Mouse (Mus musculus): ENCODE data around the gene Tnfsf11.

The Tnfsf11 gene

DNA sequence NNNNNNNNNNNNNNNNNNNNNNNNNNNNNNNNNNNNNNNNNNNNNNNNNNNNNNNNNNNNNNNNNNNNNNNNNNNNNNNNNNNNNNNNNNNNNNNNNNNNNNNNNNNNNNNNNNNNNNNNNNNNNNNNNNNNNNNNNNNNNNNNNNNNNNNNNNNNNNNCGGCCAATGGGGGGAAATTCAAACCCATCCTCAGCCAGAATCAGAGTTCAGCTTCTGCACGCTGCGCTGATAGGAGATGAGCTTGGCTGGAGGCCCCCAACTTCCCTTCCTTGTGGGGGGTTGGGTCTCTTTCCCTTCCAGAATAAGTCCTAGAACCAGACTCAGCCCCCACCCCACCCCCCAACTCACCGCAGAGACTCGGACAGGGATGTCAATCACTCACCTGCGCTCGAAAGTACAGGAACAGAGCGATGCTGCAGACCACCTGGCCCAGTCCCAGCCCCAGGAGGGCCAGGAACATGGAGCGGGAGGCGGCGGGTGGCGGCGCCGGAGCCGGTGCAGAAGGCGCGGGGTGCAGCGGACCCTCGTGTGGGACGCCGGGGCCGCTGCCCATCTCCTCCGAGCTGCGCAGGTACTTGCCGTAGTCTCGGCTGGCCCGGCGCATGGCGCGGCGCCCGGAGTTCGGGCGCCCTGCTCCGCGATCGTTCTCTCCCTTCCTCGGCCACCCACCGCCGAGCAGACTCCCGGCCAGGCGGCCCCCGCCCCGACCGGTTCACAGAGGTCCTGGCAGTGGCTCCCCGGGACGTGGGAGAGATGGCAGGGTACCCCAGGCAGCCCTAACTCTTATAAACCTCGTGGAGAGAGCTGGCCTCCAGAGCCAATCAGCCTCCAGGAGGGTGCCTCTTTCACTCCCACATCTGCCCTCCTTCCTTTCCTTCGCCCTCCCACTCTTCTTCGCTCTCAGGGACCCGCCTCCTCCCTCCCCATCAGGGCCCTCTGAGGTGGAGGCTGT lies at the start of gene Tnfsf11:
Gene Tnfsf11 (minus strand): TSS at position 758 of the 952 bp plus-strand sequence.
- DNase-seq = peak; percentile 41 to 58

- DNase-seq = peak; percentile 36 to 37
Measured at GRCm38 (mm10) chr14:78356764-78357163, 48.9 kb upstream of the Tnfsf11 start.

GRCm38 (mm10) chr14:78355381-78355780 lies 47.5 kb upstream of the Tnfsf11 start:
- DNase-seq = peak; percentile 26 to 50

DNA sequence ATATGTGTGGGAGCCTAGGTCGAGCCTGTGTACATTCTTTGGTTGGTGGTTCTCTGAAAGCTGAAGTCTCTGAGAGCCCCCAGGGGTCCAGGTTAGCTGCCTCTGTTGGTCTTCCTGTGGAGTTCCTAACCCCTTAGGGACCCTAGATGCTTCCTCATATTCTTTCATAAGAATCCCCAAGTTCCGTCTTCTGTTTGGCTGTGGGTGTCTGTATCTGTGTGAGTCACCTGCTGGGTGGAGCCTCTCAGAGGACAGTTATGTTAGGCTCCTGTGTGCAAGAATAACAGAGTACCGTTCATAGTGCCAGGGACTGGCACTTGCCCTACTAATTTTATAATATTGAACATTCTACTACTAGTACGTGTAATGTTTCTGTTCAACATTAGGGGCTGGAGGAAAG lies 45.0 kb upstream of the Tnfsf11 start:
- DNase-seq = no peak

DNA sequence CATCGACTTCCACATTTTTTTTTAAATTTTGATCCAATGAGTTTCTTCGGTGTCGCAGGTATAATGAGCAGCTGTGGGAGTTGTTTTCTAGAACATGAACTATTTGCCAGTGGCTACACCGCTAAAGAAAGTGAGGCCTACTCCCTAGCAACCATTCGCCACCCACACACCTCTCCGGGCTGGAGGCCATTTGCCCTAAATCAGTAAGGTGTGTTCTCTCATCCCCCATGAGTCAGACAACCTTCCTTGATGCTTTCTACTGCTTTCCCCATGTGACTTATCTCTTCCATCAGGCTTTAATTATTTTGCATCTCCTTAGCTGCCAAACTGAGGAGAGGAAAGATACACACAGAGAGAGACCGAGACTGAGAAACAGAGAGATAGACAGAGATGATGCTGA lies 43.7 kb upstream of the Tnfsf11 start:
- DNase-seq = no peak

DNA sequence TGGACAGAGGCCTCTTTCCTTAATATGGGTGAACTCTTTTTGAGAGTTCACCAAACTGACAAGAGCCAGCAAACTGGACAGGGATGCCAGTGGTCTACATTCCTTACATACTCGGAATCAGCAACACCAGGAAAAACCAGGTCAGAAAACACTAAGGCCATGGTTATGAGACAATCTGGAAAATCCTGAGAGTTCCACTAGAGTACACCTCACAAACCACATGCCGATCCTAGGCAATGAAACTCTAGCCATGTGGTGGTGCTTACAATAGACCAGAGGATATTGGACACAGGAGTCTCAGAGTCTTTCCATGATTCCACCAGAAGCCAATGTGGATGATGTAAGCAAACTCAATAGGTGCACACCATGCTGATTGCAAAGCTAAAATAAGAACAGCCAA lies 39.9 kb upstream of the Tnfsf11 start:
- no peak for DNase-seq

DNA sequence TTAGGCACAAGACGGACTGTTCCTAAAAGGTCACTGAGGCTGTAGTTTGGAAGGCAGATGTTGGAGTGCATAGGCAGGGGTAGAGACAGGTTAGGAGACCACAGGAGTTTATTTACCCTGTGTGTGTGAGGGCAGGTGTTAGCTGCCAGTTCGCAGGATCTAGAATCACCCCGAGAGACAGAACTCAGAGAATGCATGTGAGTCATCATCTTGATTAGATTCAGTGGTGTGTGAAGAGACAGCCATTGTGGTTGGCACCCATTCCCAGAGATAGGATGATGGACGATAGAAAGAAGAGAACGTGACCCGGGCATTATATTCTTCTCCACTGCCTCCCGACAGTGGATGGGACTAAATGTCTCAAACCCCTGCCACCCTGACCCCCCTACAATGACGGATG lies 35.2 kb upstream of the Tnfsf11 start:
- no peak for DNase-seq

- no peak for DNase-seq
Measured at GRCm38 (mm10) chr14:78342146-78342545, 34.3 kb upstream of the Tnfsf11 start.

GRCm38 (mm10) chr14:78333341-78333740 lies 25.5 kb upstream of the Tnfsf11 start:
- no peak for DNase-seq

- no peak for DNase-seq
Measured at GRCm38 (mm10) chr14:78331368-78331767, 23.5 kb upstream of the Tnfsf11 start.

GRCm38 (mm10) chr14:78330576-78331300 lies 22.9 kb upstream of the Tnfsf11 start:
- no peak for DNase-seq

GRCm38 (mm10) chr14:78329765-78330451 lies 22.1 kb upstream of the Tnfsf11 start:
- DNase-seq = no peak

DNA sequence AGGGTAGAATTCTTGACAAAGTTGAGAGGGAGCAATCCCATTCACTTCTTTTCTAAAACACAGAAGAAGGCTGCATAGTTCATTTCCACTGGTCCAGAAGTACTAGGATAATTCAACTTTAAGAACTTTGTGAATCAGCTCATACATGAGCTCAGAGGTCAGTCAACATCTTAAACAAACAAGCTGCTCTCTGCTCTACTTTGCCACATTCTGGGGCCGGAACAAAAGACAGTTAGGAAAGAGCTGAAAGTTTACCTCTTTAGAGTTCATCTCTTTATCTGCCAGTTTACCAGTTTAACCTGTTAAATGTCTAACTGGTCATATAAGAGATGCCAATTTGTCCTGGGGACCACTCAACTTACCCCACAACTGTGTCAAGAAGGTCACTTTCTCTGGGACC lies 15.5 kb upstream of the Tnfsf11 start:
- no peak for DNase-seq

GRCm38 (mm10) chr14:78322916-78323315 lies 15.1 kb upstream of the Tnfsf11 start:
- no peak for DNase-seq

GRCm38 (mm10) chr14:78320248-78320647 lies 12.4 kb upstream of the Tnfsf11 start:
- no peak for DNase-seq

DNA sequence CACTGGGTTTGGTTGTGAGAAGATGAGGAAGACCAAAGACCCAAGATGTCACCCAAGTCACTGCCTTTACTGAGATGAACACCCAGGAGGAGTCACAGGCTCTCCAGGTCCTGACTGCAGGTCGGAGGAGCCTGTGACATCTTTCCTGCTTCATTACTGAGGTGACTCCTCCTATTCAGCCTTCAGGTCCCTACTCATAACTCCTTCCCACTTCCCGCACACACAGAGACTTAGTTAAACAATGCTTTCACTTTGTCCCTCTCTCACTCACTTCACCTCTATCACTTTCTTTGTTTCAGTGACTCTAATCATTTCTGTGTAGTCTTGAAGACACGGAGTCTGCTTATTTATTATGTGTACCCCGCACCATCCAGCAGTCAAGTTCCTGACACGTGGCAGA lies 11.7 kb upstream of the Tnfsf11 start:
- no peak for DNase-seq

GRCm38 (mm10) chr14:78319000-78319399 lies 11.2 kb upstream of the Tnfsf11 start:
- DNase-seq = no peak

DNA sequence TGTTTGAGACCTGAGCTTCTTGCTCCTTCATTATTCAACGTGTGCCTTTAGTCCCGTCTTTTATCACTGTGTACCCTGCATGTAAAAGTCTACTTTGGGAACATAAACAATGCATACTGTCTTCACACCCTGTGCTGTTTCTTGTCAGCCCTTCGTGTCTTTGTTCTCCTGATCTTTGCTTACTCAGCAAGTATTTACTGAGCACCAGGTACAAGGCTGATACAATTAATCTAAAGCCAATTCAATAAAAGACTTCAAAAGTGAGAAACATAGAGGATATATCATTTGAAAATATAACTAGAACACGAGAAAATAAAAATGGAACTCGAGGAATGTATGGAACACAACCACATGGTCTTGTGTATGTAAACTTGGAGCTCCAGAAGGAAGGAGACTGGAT lies 9.8 kb upstream of the Tnfsf11 start:
- no peak for DNase-seq

GRCm38 (mm10) chr14:78300914-78301313 lies 6.9 kb downstream of the Tnfsf11 start:
- DNase-seq = no peak

- DNase-seq = no peak
Measured at GRCm38 (mm10) chr14:78292687-78293086, 15.2 kb downstream of the Tnfsf11 start.

DNA sequence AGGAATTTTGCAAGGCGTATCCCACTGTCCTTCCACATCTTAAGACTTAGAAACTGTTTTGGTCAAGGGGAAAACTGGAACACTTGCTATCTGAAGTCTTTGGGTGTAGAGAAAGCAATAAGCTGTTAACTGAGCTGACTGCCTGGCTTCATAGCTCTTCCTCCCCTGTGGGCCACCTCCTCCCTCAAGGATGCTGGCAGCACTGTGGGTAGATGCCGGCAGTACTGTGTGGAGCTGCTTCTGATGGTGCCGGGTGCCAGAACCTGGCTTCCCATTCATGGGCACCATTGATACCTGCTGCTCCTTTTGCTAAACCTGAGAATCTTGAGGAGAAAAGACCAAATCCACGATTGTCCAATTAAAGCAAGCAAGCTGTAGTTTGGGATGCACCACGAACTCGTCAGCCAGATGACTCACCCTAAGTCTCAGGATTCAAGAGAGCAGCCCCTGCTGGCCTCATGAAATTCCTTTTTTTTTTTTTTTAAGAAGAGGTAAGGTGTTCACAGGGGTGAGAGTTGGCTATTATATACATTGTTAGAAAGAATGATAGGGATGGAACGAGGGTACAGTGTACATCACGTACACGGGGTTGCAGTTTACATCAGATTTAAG lies 17.8 kb downstream of the Tnfsf11 start:
- DNase-seq = no peak

DNA sequence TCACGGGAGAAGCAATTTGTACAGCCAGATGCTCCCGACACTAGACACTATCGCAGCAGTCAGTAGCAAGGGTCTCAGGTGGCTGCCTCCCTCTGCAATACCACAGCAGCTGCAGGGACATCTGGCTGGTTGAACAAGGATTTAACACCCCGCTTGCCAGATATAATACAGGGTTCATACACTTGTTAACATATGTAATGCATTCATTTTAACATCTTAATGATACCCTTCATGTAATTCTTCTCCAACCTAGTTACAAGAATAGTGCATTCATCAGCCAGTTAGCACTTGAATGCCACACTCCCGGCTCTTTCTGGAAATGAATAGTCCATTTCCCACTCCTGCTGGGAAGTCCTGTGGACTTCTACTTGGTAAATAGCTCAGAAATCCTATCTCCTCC lies 18.9 kb downstream of the Tnfsf11 start:
- no peak for DNase-seq

Measured in thymus, postnatal 36 days (tissue).